Mouse (Mus musculus): Measurements from ENCODE around the gene Ctsh. TPM values are rescaled to one million over a fixed set of nuclear protein-coding genes. Genes with fewer than 3 reads are reported as not detected.

Ctsh gene
- polyA plus RNA-seq, 1 experiment, result 112 TPM

DNA sequence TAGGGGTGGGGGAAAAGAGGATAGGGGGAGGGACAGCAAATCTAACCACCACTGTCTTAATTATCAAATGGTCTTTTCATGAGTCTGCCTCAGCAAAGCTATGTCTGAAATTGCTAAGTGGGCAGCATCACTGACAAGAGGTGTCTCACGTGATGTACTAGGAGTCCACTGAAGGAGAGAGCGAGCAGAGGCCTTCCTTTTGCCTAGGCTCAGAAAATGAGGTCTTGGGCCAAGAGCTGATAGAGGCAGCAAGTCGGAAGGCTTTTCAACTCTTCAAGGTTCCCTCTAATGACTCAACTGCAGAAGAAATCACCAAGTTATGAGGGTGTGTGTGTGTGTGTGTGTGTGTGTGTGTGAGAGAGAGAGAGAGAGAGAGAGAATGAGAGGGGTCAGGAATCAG is 30.2 kb downstream of the Ctsh start:
- Histone ChIP-seq H3K4me3 (replicated peaks; ENCODE audit: control insufficient read depth, low read depth, low read length) (no peak overlapping the region), H3K27ac (ENCODE audit: control insufficient read depth, insufficient read depth, low read depth, low read length, poor library complexity) (no peak overlapping the region), H3K4me1 (ENCODE audit: control insufficient read depth, insufficient read depth, low read length) (no peaks in the 10 kb centered on the region)
- TF ChIP-seq POLR2A (IDR thresholded peaks at IDR 0.05; ENCODE audit: borderline replicate concordance, control insufficient read depth, low read depth, low read length), result no peak
- no peak for TF ChIP-seq CTCF (IDR thresholded peaks at IDR 0.05; ENCODE audit: control insufficient read depth, insufficient read depth, low read length)
- 75% methylated on average over 3 of the region's 3 CpGs for WGBS

DNA sequence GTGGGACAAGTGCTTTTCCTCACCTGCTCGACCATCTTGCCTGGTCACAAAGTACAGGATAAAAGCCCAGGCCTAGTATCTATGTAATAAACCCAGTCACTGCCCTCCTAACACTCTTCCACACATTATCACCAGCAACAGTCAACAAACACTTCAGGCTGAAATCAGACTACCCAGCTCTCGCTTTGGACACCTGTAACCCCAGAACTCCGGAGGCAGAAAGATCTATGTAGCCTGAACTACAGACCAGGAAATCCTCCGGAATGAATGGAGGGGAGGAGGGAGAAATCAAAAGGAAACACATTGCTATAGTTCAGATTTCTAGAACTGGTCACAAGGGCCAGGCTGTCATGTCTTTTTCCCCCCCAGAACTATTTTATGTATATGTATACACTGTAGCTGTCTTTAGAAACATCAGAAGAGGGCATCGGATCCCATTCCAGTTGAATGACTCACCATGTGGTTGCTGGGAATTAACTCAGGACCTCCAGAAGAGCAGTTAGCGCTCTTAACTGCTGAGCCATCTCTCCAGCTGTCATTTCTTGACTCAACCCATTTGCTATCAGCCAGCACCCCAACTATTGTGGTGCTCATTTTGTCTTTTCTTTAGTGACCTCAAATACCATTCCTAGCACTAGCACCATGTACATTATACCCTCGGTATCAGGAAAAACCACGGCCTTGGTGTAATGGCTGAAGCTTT is 31.0 kb downstream of the Ctsh start:
- H3K27ac ChIP-seq (ENCODE audit: control insufficient read depth, insufficient read depth, low read depth, low read length, poor library complexity), result no peak overlapping the region
- 47% methylated on average over 8 of the region's 8 CpGs for WGBS
- no peak overlapping the region for H3K4me3 ChIP-seq (replicated peaks; ENCODE audit: control insufficient read depth, low read depth, low read length)
- H3K4me1 ChIP-seq (ENCODE audit: control insufficient read depth, insufficient read depth, low read length), result no peaks in the 10 kb centered on the region
- no peak for TF ChIP-seq POLR2A (IDR thresholded peaks at IDR 0.05; ENCODE audit: borderline replicate concordance, control insufficient read depth, low read depth, low read length)
- no peak for TF ChIP-seq CTCF (IDR thresholded peaks at IDR 0.05; ENCODE audit: control insufficient read depth, insufficient read depth, low read length)

DNA sequence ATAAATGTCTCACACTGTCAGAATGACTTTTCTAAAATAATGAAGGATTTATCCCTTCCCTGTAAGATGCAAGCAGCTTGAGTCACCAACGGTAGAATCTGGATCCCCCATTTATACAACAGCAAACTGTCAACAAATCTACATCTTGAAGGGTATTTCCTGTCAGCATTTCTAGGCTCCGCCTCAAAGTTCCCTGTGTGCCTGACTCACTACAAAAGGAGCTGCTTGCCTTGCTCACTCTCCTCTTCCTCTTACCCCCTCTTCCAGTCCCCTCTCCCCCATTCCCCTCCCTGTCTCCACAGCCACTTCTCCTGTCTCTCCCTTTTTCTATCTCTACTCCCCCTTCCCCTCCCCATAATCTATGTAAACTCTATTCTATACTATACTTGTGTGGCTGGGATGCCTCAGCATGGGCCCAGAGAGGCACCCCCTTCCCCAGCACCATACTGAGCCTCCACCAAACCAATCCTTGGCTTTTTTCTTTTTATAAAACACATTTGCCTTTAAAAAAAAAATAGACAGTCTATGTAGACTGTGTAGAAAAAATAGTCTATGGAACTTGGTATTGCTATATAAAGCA is 34.0 kb downstream of the Ctsh start:
- Histone ChIP-seq H3K4me3 (replicated peaks; ENCODE audit: control insufficient read depth, low read depth, low read length) (no peak overlapping the region), H3K27ac (ENCODE audit: control insufficient read depth, insufficient read depth, low read depth, low read length, poor library complexity) (no peak overlapping the region), H3K4me1 (ENCODE audit: control insufficient read depth, insufficient read depth, low read length) (no peaks in the 10 kb centered on the region)
- no peak for TF ChIP-seq CTCF (IDR thresholded peaks at IDR 0.05; ENCODE audit: control insufficient read depth, insufficient read depth, low read length)
- TF ChIP-seq POLR2A (IDR thresholded peaks at IDR 0.05; ENCODE audit: borderline replicate concordance, control insufficient read depth, low read depth, low read length), result no peak
- 34% methylated on average over 2 of the region's 2 CpGs for WGBS

GRCm38 (mm10) chr9:90089339-90090104 is 35.6 kb downstream of the Ctsh start:
- Histone ChIP-seq H3K4me1 (ENCODE audit: control insufficient read depth, insufficient read depth, low read length) (no peaks in the 10 kb centered on the region), H3K27ac (ENCODE audit: control insufficient read depth, insufficient read depth, low read depth, low read length, poor library complexity) (no peak overlapping the region), H3K4me3 (replicated peaks; ENCODE audit: control insufficient read depth, low read depth, low read length) (no peak overlapping the region)
- WGBS, result 87% methylated on average over 6 of the region's 6 CpGs
- TF ChIP-seq POLR2A (IDR thresholded peaks at IDR 0.05; ENCODE audit: borderline replicate concordance, control insufficient read depth, low read depth, low read length) (no peak), CTCF (IDR thresholded peaks at IDR 0.05; ENCODE audit: control insufficient read depth, insufficient read depth, low read length) (no peak)

DNA sequence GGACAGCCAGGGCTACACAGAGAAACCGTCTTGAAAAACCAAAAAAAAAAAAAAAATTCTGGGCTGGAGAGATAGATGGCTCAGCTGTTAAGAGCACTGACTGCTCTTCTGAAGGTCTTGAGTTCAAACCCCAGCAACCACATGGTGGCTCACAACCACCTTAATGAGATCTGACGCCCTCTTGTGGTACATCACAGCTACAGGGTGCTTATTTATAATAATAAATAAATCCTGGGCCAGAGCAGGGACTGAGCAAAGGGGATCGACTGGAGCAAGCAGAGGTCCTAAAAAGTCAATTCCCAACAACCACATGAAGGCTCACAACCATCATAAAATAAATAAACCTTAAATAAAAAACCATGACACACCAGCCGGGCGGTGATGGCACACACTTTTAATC is 45.0 kb downstream of the Ctsh start:
- Histone ChIP-seq H3K4me3 (replicated peaks; ENCODE audit: control insufficient read depth, low read depth, low read length) (no peak overlapping the region), H3K4me1 (ENCODE audit: control insufficient read depth, insufficient read depth, low read length) (no peaks in the 10 kb centered on the region), H3K27ac (ENCODE audit: control insufficient read depth, insufficient read depth, low read depth, low read length, poor library complexity) (no peak overlapping the region)
- 81% methylated on average over 5 of the region's 5 CpGs for WGBS
- TF ChIP-seq POLR2A (IDR thresholded peaks at IDR 0.05; ENCODE audit: borderline replicate concordance, control insufficient read depth, low read depth, low read length), result no peak
- no peak for TF ChIP-seq CTCF (IDR thresholded peaks at IDR 0.05; ENCODE audit: control insufficient read depth, insufficient read depth, low read length)

- Histone ChIP-seq H3K27ac (ENCODE audit: control insufficient read depth, insufficient read depth, low read depth, low read length, poor library complexity) (no peak overlapping the region), H3K4me3 (replicated peaks; ENCODE audit: control insufficient read depth, low read depth, low read length) (no peak overlapping the region), H3K4me1 (ENCODE audit: control insufficient read depth, insufficient read depth, low read length) (no peaks in the 10 kb centered on the region)
- WGBS, result 66% methylated on average over 2 of the region's 2 CpGs
- TF ChIP-seq POLR2A (IDR thresholded peaks at IDR 0.05; ENCODE audit: borderline replicate concordance, control insufficient read depth, low read depth, low read length), result no peak
- TF ChIP-seq CTCF (IDR thresholded peaks at IDR 0.05; ENCODE audit: control insufficient read depth, insufficient read depth, low read length), result peak; percentile 45; the same call in 1 of the 2 replicates
These were observed 46.8 kb downstream of the Ctsh start for GRCm38 (mm10) chr9:90100760-90101159.

- Histone ChIP-seq H3K4me1 (ENCODE audit: control insufficient read depth, insufficient read depth, low read length) (no peaks in the 10 kb centered on the region; the same call in 1 of the 2 replicates), H3K4me3 (replicated peaks; ENCODE audit: control insufficient read depth, low read depth, low read length) (no peak overlapping the region), H3K27ac (ENCODE audit: control insufficient read depth, insufficient read depth, low read depth, low read length, poor library complexity) (no peak overlapping the region)
- 46% methylated on average over 1 of the region's 1 CpGs for WGBS
- no peak for TF ChIP-seq CTCF (IDR thresholded peaks at IDR 0.05; ENCODE audit: control insufficient read depth, insufficient read depth, low read length)
- TF ChIP-seq POLR2A (IDR thresholded peaks at IDR 0.05; ENCODE audit: borderline replicate concordance, control insufficient read depth, low read depth, low read length), result no peak
These were observed 51.5 kb downstream of the Ctsh start for GRCm38 (mm10) chr9:90105462-90105861.

- H3K27ac ChIP-seq (ENCODE audit: control insufficient read depth, insufficient read depth, low read depth, low read length, poor library complexity), result no peak overlapping the region
- H3K4me1 ChIP-seq (ENCODE audit: control insufficient read depth, insufficient read depth, low read length), result no peaks in the 10 kb centered on the region; the same call in 1 of the 2 replicates
- 52% methylated on average over 1 of the region's 1 CpGs for WGBS
- TF ChIP-seq POLR2A (IDR thresholded peaks at IDR 0.05; ENCODE audit: borderline replicate concordance, control insufficient read depth, low read depth, low read length) (no peak), CTCF (IDR thresholded peaks at IDR 0.05; ENCODE audit: control insufficient read depth, insufficient read depth, low read length) (no peak)
- H3K4me3 ChIP-seq (replicated peaks; ENCODE audit: control insufficient read depth, low read depth, low read length), result no peak overlapping the region
These were observed 53.0 kb downstream of the Ctsh start for GRCm38 (mm10) chr9:90106915-90107314.
